Mouse (Mus musculus) CH12.LX (cell line): ENCODE results near the gene Zbtb20. TPM values are rescaled to one million over a fixed set of nuclear protein-coding genes. Genes with fewer than 3 reads are reported as not detected.

ENCODE experiments used
- DNase-seq: peaks from one replicate; pipeline ENCODE4 v3.0.0-alpha.2; 2013; ENCODE audit errors: extremely low read depth
- H3K27ac ChIP-seq: 2 replicates; pipeline ENCODE4 v1.5.1; 2012; ENCODE audit warnings: low read depth, mild to moderate bottlenecking, control low read depth, moderate library complexity; ENCODE audit not compliant: insufficient read depth
- H3K27me3 ChIP-seq: replicated peaks from 2 replicates; pipeline ENCODE3; 2012; ENCODE audit warnings: inconsistent platforms
- H3K36me3 ChIP-seq, 2 experiments: replicated peaks in 1 of 2; 2 replicates each; pipeline versions ENCODE3 to v1.6.1; 2012; ENCODE audit warnings: inconsistent platforms in 1 of 2, low read length in 1 of 2, mild to moderate bottlenecking in 1 of 2, mixed read lengths in 1 of 2, moderate library complexity in 1 of 2; ENCODE audit not compliant: control insufficient read depth in 1 of 2, insufficient read depth in 1 of 2
- H3K4me1 ChIP-seq, 2 experiments: 2 replicates each; pipeline ENCODE4 v1.6.1; 2012; ENCODE audit warnings: inconsistent platforms in 1 of 2, moderate library complexity in 1 of 2; ENCODE audit not compliant: insufficient read depth in 2 of 2, control insufficient read depth in 1 of 2
- H3K4me2 ChIP-seq: 2 replicates; pipeline ENCODE4 v1.6.1; 2012; ENCODE audit warnings: low read depth, mild to moderate bottlenecking, control low read depth; ENCODE audit not compliant: poor library complexity, insufficient read depth, severe bottlenecking
- H3K4me3 ChIP-seq, 3 experiments: fragments of 150-350 bp in 1 of 3; sonication (generic) in 1 of 3; replicated peaks in 1 of 3; 2 replicates each; pipeline versions ENCODE3 to v1.5.1; 2011 to 2012; ENCODE audit warnings: low read depth in 2 of 3, low read length in 2 of 3, mild to moderate bottlenecking in 2 of 3, moderate library complexity in 2 of 3, control low read depth in 1 of 3, improper control_type of control experiment in 1 of 3, inconsistent platforms in 1 of 3, mixed read lengths in 1 of 3; ENCODE audit not compliant: poor library complexity in 1 of 3
- H3K79me2 ChIP-seq: replicated peaks from 2 replicates; pipeline ENCODE4 v1.6.1; 2012; ENCODE audit warnings: mild to moderate bottlenecking, moderate library complexity; ENCODE audit not compliant: control insufficient read depth, poor library complexity, insufficient read depth, severe bottlenecking; ENCODE audit errors: extremely low read depth
- H3K9ac ChIP-seq: 2 replicates; pipeline ENCODE4 v1.6.1; 2012; ENCODE audit warnings: low read depth, mild to moderate bottlenecking, control low read depth, moderate library complexity; ENCODE audit not compliant: insufficient read depth
- H3K9me3 ChIP-seq: replicated peaks from 2 replicates; pipeline ENCODE3; 2012; ENCODE audit warnings: low read length, inconsistent platforms, mixed read lengths
- BHLHE40 ChIP-seq: IDR thresholded peaks from 2 replicates; pipeline ENCODE4 v1.6.1; 2011; ENCODE audit warnings: mild to moderate bottlenecking, low read depth, low read length, improper control_type of control experiment
- CHD1 ChIP-seq: IDR thresholded peaks from 2 replicates; pipeline ENCODE4 v1.6.1; 2012; ENCODE audit warnings: low read depth, low read length, improper control_type of control experiment, inconsistent platforms
- CHD2 ChIP-seq: IDR thresholded peaks from 2 replicates; pipeline ENCODE4 v1.6.1; 2011; ENCODE audit warnings: low read length, improper control_type of control experiment
- ELF1 ChIP-seq: IDR thresholded peaks from 2 replicates; pipeline ENCODE4 v1.6.1; 2014; ENCODE audit warnings: low read depth, mild to moderate bottlenecking, inconsistent platforms, low read length, improper control_type of control experiment
- ETS1 ChIP-seq: conservative IDR thresholded peaks from 2 replicates; pipeline ENCODE4 v1.6.1; 2012; ENCODE audit warnings: low read depth, mild to moderate bottlenecking, inconsistent platforms, low read length, improper control_type of control experiment, moderate library complexity
- GABPA ChIP-seq: IDR thresholded peaks from 2 replicates; pipeline ENCODE4 v1.6.1; 2012; ENCODE audit warnings: low read depth, low read length, improper control_type of control experiment, inconsistent platforms; ENCODE audit not compliant: insufficient replicate concordance
- HCFC1 ChIP-seq: IDR thresholded peaks from 2 replicates; pipeline ENCODE4 v1.6.1; 2012; ENCODE audit warnings: low read depth, mild to moderate bottlenecking, inconsistent platforms, low read length, improper control_type of control experiment
- IRF4 ChIP-seq: IDR thresholded peaks from 2 replicates; pipeline ENCODE4 v1.6.1; 2014; ENCODE audit warnings: low read depth, mild to moderate bottlenecking, inconsistent platforms, low read length, improper control_type of control experiment
- JUN ChIP-seq: IDR thresholded peaks from 2 replicates; pipeline ENCODE4 v1.6.1; 2011; ENCODE audit warnings: low read depth, mild to moderate bottlenecking, low read length, improper control_type of control experiment, moderate library complexity; ENCODE audit not compliant: insufficient read depth
- JUND ChIP-seq: conservative IDR thresholded peaks from 2 replicates; pipeline ENCODE4 v1.6.1; 2011; ENCODE audit warnings: low read depth, low read length, improper control_type of control experiment
- KAT2A ChIP-seq: IDR thresholded peaks from 2 replicates; pipeline ENCODE4 v1.6.1; 2012; ENCODE audit warnings: low read length, improper control_type of control experiment, inconsistent platforms; ENCODE audit not compliant: insufficient replicate concordance
- MAFK ChIP-seq: IDR thresholded peaks from 2 replicates; pipeline ENCODE4 v1.6.1; 2011; ENCODE audit warnings: low read length, improper control_type of control experiment; ENCODE audit not compliant: insufficient replicate concordance
- MAX ChIP-seq: IDR thresholded peaks from 2 replicates; pipeline ENCODE4 v1.6.1; 2011; ENCODE audit warnings: low read length, improper control_type of control experiment
- MAZ ChIP-seq: IDR thresholded peaks from 2 replicates; pipeline ENCODE4 v1.6.1; 2012; ENCODE audit warnings: low read depth, mild to moderate bottlenecking, inconsistent platforms, low read length, improper control_type of control experiment, moderate library complexity
- MEF2A ChIP-seq: IDR thresholded peaks from 2 replicates; pipeline ENCODE4 v1.6.1; 2014; ENCODE audit warnings: low read depth, mild to moderate bottlenecking, inconsistent platforms, low read length, improper control_type of control experiment, borderline replicate concordance
- MXI1 ChIP-seq: IDR thresholded peaks from 2 replicates; pipeline ENCODE4 v1.6.1; 2011; ENCODE audit warnings: mild to moderate bottlenecking, low read depth, low read length, improper control_type of control experiment
- MYC ChIP-seq: IDR thresholded peaks from 2 replicates; pipeline ENCODE4 v1.6.1; 2011; ENCODE audit warnings: low read depth, mild to moderate bottlenecking, improper control_type of control experiment, low read length
- NELFE ChIP-seq: IDR thresholded peaks from 2 replicates; pipeline ENCODE4 v1.6.1; 2011; ENCODE audit warnings: low read depth, low read length, improper control_type of control experiment
- NRF1 ChIP-seq: IDR thresholded peaks from 2 replicates; pipeline ENCODE4 v1.6.1; 2014; ENCODE audit warnings: low read depth, mild to moderate bottlenecking, inconsistent platforms, low read length, improper control_type of control experiment, moderate library complexity
- POLR2A ChIP-seq: IDR thresholded peaks from 2 replicates; pipeline ENCODE4 v1.6.1; 2011; ENCODE audit warnings: low read depth, mild to moderate bottlenecking, improper control_type of control experiment, low read length
- POLR2AphosphoS2 ChIP-seq: IDR thresholded peaks from 2 replicates; pipeline ENCODE4 v1.6.1; 2011; ENCODE audit warnings: low read depth, low read length, improper control_type of control experiment
- RAD21 ChIP-seq: IDR thresholded peaks from 2 replicates; pipeline ENCODE4 v1.6.1; 2011; ENCODE audit warnings: low read depth, mild to moderate bottlenecking, low read length, improper control_type of control experiment, moderate library complexity
- RCOR1 ChIP-seq: conservative IDR thresholded peaks from 2 replicates; pipeline ENCODE4 v1.6.1; 2012; ENCODE audit warnings: low read depth, mild to moderate bottlenecking, inconsistent platforms, low read length, improper control_type of control experiment
- SIN3A ChIP-seq: IDR thresholded peaks from 2 replicates; pipeline ENCODE4 v1.6.1; 2012; ENCODE audit warnings: low read length, improper control_type of control experiment, inconsistent platforms
- TCF12 ChIP-seq: IDR thresholded peaks from 2 replicates; pipeline ENCODE4 v1.6.1; 2014; ENCODE audit warnings: low read depth, mild to moderate bottlenecking, inconsistent platforms, low read length, improper control_type of control experiment
- UBTF ChIP-seq: IDR thresholded peaks from 2 replicates; pipeline ENCODE4 v1.6.1; 2012; ENCODE audit warnings: low read depth, mild to moderate bottlenecking, inconsistent platforms, low read length, improper control_type of control experiment, moderate library complexity
- ZKSCAN1 ChIP-seq: IDR thresholded peaks from 2 replicates; pipeline ENCODE4 v1.6.1; 2012; ENCODE audit warnings: low read depth, inconsistent platforms, low read length, improper control_type of control experiment, borderline replicate concordance
- ZMIZ1 ChIP-seq: IDR thresholded peaks from 2 replicates; pipeline ENCODE4 v1.6.1; 2012; ENCODE audit warnings: low read depth, mild to moderate bottlenecking, inconsistent platforms, low read length, improper control_type of control experiment
- ZNF384 ChIP-seq: IDR thresholded peaks from 2 replicates; pipeline ENCODE4 v1.6.1; 2012; ENCODE audit warnings: low read depth, low read length, improper control_type of control experiment, inconsistent platforms
- dilution Hi-C: fragments of 300-500 bp; cut with MboI; formaldehyde crosslinking; loops from 2 replicates; pipeline ENCODE4 v1.14.3; 2020; ENCODE audit warnings: low sequenced_read_pairs; ENCODE audit not compliant: extremely low pct_unique_long_range_greater_than_20kb, extremely low pct_ligation_motif_present
- in situ Hi-C: fragments of 300-500 bp; cut with MboI; formaldehyde crosslinking; loops from 3 replicates; pipeline ENCODE4 v1.14.3; 2019; ENCODE audit warnings: low sequenced_read_pairs, low pct_ligation_motif_present, low pct_unique_long_range_greater_than_20kb, mixed read lengths
- polyA plus RNA-seq: library from polyadenylated mRNA; unstranded; fragments of >175 nt; gene quantifications from 2 replicates; pipeline ENCODE4 v1.2.1, GENCODE M21; 2012; ENCODE audit warnings: low read depth; ENCODE audit not compliant: insufficient read length
- total RNA-seq, 2 experiments: library from RNA; depleted of rRNA; stranded (reverse); fragments of 300-350 nt in 1 of 2; fragments of >200 nt in 1 of 2; gene quantifications; 2 replicates each; pipeline ENCODE4 v1.2.3; 2012 to 2014

Zbtb20 gene
- total and polyA plus RNA-seq, 3 experiments: 24.9 to 58.0 (median 51.6) TPM

DNA sequence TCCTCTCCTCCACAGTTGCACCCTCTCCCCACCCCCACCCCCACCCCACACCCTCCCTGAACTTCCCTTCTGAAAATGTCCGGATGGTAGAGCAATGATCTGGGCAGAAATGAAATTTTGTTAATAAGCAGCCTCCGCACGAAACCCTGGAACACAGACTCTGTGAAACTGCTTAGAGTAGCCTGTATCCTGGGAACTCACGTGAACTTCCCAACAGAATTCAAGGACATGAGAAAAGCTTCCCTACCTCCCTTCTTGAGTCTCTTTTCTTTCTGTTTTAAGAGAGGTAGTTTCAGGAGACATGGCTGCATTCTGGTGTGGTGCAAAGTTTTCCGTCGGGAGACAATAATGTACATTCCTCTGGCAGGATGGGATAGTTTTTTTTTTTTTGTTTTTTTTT, 487.6 kb downstream of the Zbtb20 start:
- Histone ChIP-seq H3K27me3 (no peaks in the 10 kb centered on the region), H3K4me3 (peak overlapping the region; percentile 40 to 49 (median 43)), H3K9ac (peak overlapping the region; percentile 96), H3K4me2 (peak overlapping the region; percentile 99), H3K79me2 (peaks cover 7% of the 10 kb centered on the region; the same call in 1 of the 2 replicates), H3K27ac (peak overlapping the region; percentile 87; the same call in 1 of the 2 replicates), H3K36me3 (peaks cover 0 to 3% of the 10 kb centered on the region in 2 experiments), H3K9me3 (no peaks in the 10 kb centered on the region), H3K4me1 (peaks cover 13 to 40% of the 10 kb centered on the region in 2 experiments)
- TF ChIP-seq ZNF384: peak; percentile 78
- TF ChIP-seq BHLHE40: peak; percentile 54; the same call in 1 of the 2 replicates
- TF ChIP-seq ELF1: no peak
- peak; percentile 24; the same call in 1 of the 2 replicates for TF ChIP-seq CHD1
- in situ Hi-C loops (no loop called here), dilution Hi-C loops (no loop called here)
- no peak for DNase-seq

DNA sequence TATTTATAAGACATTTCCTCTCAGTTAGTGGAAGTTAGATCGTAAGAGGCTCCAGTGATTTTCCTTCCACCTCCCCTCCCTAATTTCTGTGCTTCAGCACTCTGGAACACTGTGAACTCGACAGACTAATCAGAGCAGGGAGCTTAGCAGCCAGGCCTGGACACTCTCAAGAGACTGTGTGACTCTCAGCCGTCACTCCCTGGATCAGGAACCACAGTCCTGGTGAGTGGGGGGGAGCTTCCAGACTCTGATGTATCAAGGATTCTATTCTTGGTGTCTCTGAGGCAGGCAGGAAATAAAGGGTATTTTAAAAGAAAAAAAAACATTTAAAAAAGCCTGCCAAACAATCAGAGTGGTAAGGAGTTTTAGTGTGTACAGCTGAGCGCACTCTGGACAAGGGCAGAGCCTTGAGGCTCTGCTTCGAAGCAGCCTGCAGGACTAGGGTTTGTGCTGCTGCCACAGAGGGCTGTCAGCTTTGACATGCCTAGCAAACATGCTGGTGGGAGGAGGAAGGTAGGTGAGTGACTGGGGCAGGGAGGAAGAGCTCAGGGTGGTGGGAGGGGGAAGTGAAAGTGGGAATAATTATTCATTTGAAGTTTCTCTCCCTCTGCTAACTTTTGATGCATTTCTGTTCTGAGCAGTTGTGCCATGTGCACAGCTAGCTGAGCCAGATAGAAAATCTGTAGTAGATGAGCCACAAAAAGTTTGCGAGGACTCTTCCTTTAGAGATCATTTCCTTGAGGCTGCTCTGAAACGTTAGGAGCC, 488.3 kb downstream of the Zbtb20 start:
- dilution Hi-C loops: no loop called here
- H3K9me3 ChIP-seq: no peaks in the 10 kb centered on the region
- in situ Hi-C loops: no loop called here
- peak overlapping the region; percentile 32 to 63 (median 49) for H3K4me3 ChIP-seq
- H3K79me2 ChIP-seq: peaks cover 7% of the 10 kb centered on the region; the same call in 1 of the 2 replicates
- peak overlapping the region; percentile 99 for H3K4me2 ChIP-seq
- H3K27ac ChIP-seq: peak overlapping the region; percentile 91
- no peaks in the 10 kb centered on the region for H3K27me3 ChIP-seq
- peak; percentile 89 for DNase-seq
- peaks cover 13 to 40% of the 10 kb centered on the region in 2 experiments for H3K4me1 ChIP-seq
- H3K9ac ChIP-seq: peak overlapping the region; percentile 96
- H3K36me3 ChIP-seq: peaks cover 0 to 3% of the 10 kb centered on the region in 2 experiments
- TF ChIP-seq ELF1 (peak; percentile 75), MYC (peak; percentile 99), GABPA (no peak), JUND (peak; percentile 72), CHD2 (peak; percentile 53; the same call in 1 of the 2 replicates), UBTF (no peak), POLR2AphosphoS2 (peak; percentile 58; the same call in 1 of the 2 replicates), MAX (peak; percentile 94), MAFK (no peak; the same call in 1 of the 2 replicates), MAZ (peak; percentile 88; the same call in 1 of the 2 replicates), KAT2A (no peak), HCFC1 (no peak; the same call in 1 of the 2 replicates), MEF2A (peak; percentile 79), TCF12 (peak; percentile 72), ETS1 (peak; percentile 82), NRF1 (0 out of 2 replicates have a peak, but pooled peaks have one; percentile 22), ZNF384 (0 out of 2 replicates have a peak, but pooled peaks have one; percentile 1), SIN3A (peak; percentile 70), JUN (peak; percentile 36; the same call in 1 of the 2 replicates), NELFE (peak; percentile 60), RCOR1 (0 out of 2 replicates have a peak, but pooled peaks have one; percentile 30), RAD21 (no peak; the same call in none of the 2 replicates), ZMIZ1 (peak; percentile 61; the same call in 1 of the 2 replicates), POLR2A (peak; percentile 94), BHLHE40 (peak; percentile 70), ZKSCAN1 (no peak), IRF4 (peak; percentile 97), MXI1 (peak; percentile 96)
